Mouse (Mus musculus) layer of hippocampus, adult 18-20 months (tissue): ENCODE results near the gene Ralbp1. TPM values are rescaled to one million over a fixed set of nuclear protein-coding genes. Genes with fewer than 3 reads are reported as not detected.

Experiments
- DNase-seq, 2 experiments: peaks; one replicate each; pipeline ENCODE4 v3.0.0; 2022; ENCODE audit warnings: low spot score in 2 of 2
- long read RNA-seq: library from polyadenylated mRNA; stranded (forward); transcript quantifications from one replicate; pipeline ENCODE4 v2.0.0, GENCODE M21; 2021
- total RNA-seq, 2 experiments: library from RNA; stranded (reverse); gene quantifications; 2 replicates each; pipeline ENCODE4 v1.2.3; 2021

Ralbp1 gene
- total RNA-seq, result 10 to 100 TPM; 67.1 to 67.7 TPM
- long read RNA-seq, transcript Ralbp1-202 (10 exons, 3,799 nt), result minor isoform, 10 of 104 reads
- long read RNA-seq, transcript Ralbp1-201 (10 exons, 3,811 nt), result major isoform, 74 of 104 reads
- long read RNA-seq, partial matches to known transcripts, result 9 of 104 reads
- long read RNA-seq, other reads (novel, unspliced or antisense), result 11 of 104 reads

GRCm38 (mm10) chr17:65885697-65886529 is at the start of gene Ralbp1:
Ralbp1 (minus strand) TSS chr17:65885798.
- DNase-seq, result peak; percentile 35 to 65

DNA sequence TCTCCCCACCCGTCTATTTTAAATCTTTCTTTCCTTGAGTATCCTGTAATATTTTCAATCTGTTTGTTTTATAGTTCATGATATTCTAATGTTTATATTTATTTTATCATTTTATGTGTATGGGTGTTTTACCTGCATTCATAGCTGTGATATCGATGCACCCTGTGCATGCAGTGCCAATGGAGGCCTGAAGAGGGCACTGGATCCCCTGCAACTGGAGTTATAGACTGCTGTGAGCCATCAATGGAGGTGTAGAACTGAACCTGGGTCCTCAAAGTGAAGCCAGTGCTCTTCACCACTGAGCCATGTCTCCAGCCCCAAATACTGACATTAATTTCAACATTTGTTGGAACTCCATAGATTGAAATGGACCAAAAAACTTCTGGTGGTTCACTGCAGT is 48.1 kb upstream of the Ralbp1 start:
- no peak for DNase-seq

DNA sequence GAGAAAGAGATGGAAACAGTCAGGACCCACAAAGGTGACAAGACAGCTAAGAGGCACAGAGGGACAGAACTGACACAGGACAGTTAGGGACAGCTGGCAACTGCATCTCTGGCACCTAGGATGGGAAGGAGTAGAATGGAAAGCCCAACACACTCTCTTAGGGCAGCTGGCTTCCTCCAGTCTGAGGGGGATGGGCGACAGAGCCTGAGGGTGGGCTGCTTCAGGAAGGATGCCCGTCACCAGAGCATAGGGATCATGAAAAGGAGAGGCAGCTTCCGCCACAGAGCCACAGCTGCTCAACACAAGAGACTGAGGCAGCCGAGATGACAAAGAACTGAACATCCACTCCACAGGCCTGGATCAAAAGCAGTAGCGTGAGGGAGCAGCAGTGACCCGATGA is 45.9 kb upstream of the Ralbp1 start:
- no peak for DNase-seq

- DNase-seq, result peak; percentile 69 to 92
Measured at GRCm38 (mm10) chr17:65930960-65931359, 45.4 kb upstream of the Ralbp1 start.

DNA sequence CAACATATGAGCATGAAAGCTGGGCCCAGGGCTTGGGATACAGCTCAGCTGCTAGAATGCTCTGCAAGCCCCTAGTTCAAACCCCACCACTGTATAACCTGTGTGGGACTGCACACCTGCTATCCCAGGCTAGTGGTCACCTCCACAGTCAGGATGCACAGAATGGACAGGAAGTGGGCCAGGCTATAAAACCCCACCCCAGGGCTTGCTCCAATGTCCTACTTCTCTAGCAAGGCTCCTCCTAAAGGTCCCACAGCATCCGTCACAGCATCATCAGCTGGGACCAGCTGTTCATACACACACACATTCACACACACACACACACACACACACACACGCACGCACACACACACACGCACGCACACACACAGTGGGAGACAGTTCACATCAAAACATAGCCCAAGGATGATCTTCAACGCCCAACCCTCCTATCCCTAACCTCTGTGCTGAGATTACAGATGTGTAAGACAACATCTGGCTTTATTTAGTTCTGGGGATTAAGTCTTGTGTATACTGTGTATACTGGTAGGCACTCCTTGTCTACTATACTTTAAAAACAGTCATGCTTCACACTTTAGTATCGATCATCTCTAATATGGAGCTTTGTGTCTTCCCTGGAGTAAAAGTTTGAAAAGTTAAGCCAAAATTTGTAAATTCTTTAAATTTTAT is 44.7 kb upstream of the Ralbp1 start:
- DNase-seq, result no peak

DNA sequence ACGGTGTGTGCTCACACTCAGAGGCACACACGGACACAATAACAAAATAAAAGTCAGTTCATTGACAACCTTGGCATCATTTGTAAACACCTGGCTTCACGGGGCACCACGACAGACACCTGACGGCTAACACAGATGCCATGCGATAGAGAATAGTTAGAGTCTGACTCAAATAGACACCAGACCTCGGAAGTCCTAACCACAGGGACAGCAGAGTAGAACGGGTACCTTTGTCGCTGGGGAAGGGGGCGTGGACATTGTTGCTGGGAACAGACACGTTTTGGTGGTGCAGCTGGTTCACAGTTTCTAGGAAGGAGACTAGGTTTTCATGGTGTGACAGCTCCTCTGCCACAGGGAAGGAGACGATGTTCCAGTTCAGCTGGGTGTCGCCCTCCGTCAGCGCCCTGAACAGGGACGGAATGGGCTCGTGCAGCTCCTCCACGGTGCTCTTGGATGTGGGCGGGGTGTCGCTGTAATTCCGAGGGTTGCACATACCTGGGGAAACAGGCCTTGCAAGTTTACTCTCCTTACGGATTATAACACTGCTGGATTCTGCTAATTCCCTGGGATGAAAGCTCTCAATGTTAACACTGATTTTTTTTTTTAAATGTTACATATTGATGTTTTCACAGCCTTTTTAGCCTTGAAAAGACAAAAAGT is 43.9 kb upstream of the Ralbp1 start:
- no peak for DNase-seq

DNA sequence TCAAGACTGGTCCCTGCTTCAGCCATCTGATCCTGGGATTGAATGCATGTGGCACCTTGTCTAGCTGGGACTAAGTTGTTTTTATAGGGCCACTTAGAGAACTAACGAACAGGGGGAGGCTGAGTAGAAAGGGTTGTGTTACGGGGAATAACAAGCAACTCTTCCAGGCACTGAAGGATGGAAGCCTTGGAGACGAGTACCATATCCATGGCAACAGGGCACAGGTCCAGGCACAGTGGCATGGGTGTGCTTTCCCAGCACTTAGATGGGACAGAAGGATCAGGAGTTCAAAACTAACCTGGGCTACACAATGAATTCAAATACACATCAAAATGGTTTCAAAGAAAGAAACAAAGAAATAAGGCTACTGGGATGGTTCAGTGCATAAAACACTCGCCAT is 41.5 kb upstream of the Ralbp1 start:
- peak in 1 of 2 experiments; percentile 70 for DNase-seq

DNA sequence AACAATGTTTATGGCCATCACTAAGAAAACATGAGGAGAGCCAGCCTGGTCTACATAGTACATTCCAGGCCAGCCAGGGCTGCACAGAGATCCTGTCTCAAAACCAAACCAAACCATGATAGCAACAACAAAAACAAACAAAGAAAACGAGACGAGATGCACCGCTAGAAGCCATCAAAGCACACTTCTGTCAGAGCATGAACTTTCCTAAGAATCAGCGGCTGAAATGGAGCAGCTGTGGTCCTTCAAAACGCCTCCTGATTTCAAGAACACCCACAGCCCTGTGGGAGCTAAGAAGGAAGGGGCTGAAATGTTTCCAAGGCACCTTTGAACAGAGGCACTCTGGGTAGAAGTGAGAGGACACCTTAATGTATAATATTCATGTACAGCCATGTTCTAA is 38.6 kb upstream of the Ralbp1 start:
- no peak for DNase-seq

DNA sequence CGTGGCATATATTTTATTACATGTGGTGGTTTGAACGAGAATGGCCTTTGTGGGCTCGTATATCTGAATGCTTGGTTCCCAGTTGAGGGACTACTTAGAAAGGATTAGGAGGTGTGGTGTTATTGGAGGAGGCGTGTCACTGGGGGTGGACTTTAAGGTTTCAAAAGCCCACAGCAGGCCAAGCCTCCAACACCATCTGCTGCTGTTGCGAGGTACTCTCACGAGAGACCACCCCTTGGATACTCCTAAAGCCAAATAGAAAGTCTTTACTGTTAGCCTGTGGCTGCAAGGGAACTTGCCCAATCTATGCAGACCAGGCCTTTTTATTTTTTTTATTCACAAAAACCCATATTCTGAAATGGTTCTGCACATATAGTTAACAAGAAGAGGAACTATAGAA is 36.4 kb upstream of the Ralbp1 start:
- DNase-seq, result no peak

GRCm38 (mm10) chr17:65919235-65919634 is 33.6 kb upstream of the Ralbp1 start:
- DNase-seq, result no peak

- DNase-seq, result peak; percentile 65 to 86
Measured at GRCm38 (mm10) chr17:65916135-65916668, 30.6 kb upstream of the Ralbp1 start.

DNA sequence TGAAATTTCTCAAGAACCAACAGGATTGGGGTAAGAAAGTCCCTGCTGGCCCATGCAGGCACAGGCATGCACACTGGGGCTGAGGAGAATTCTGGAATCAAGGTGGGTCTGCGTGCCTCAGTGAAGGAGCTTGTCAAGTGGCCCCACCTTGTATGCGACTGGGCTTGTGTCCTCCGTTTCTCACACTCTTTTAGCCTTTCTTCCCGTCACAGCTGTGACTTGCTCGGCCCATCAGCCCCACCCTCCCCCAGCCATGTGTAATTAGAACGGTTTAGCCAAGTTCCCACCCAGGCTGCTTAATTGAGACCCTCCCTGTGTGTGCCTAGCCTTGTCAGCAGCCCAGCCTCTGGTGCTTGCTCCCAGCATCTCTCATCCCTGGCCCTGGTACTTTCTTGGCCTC is 28.5 kb upstream of the Ralbp1 start:
- no peak for DNase-seq

GRCm38 (mm10) chr17:65912202-65912601 is 26.6 kb upstream of the Ralbp1 start:
- DNase-seq, result no peak

GRCm38 (mm10) chr17:65911285-65912069 is 25.9 kb upstream of the Ralbp1 start:
- no peak for DNase-seq

GRCm38 (mm10) chr17:65908270-65908669 is 22.7 kb upstream of the Ralbp1 start:
- DNase-seq, result no peak

DNA sequence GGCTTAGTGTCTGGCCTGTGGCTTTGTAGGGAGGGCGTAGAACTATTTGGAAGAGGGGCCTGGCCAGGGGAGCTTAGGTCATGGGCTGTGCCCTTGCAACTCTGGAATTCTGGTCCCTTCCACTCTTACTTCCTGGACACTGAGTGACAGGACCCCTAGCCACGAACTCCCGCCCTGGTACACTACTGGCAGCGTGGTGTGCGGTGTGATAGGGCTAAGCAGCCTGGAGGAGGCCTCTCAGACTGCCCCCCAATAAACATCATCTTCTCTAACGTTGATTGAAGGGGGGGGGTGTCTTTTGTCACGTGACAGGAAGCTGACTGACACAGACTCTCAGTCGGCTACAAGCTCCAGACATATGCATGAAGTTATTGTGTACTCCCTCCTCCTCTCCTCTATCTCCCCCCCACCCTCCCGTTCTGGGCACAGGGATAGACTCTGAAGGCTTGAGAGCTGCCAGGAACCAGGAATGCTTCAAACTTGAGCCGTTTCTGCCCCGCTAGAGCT is 21.4 kb upstream of the Ralbp1 start:
- DNase-seq, result no peak

GRCm38 (mm10) chr17:65906313-65906894 is 20.8 kb upstream of the Ralbp1 start:
- DNase-seq, result no peak

- DNase-seq, result no peak
Measured at GRCm38 (mm10) chr17:65905241-65905640, 19.6 kb upstream of the Ralbp1 start.

DNA sequence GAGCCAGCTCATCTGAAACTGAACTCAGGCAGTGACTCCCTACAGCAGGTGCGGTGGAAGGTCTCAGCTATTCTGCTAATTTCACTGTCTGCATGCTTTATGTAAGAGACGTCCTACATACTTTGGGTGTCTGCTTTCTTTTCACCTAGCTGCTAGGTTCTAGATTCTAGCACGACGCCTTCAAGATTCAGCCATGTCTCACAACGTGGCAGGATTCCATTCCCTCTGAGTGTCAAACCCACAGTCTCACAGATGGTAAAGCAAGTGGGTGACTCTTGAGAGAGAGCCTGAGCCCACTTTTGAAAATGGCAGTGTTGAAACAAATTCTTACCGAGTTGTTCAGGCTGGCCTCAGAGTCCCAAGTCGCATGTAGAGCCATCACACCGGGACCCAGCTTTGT is 18.2 kb upstream of the Ralbp1 start:
- no peak for DNase-seq

- no peak for DNase-seq
Measured at GRCm38 (mm10) chr17:65903011-65903410, 17.4 kb upstream of the Ralbp1 start.
